Mouse (Mus musculus): ENCODE measurements around the gene Mettl6. TPM values are rescaled to one million over a fixed set of nuclear protein-coding genes. Genes with fewer than 3 reads are reported as not detected.

The Mettl6 gene
- total RNA-seq (2022), result 10 to 100 TPM in 3 of 4 experiments, 1 to 10 TPM in 1; 8.2 to 11.8 (median 10.6) TPM

- peak; percentile 94 for DNase-seq (ENCODE audit: low spot score)
Observed at GRCm38 (mm10) chr14:31494975-31495455, at the start of gene Mettl6. Gene Mettl6, minus strand, starts transcription at chr14:31495040.

GRCm38 (mm10) chr14:31543885-31544442 is 49.1 kb upstream of the Mettl6 start:
- DNase-seq (ENCODE audit: low spot score), result no peak

- peak; percentile 27 for DNase-seq (ENCODE audit: low spot score)
Observed at GRCm38 (mm10) chr14:31537298-31537697, 42.5 kb upstream of the Mettl6 start.

- no peak for DNase-seq (ENCODE audit: low spot score)
Observed at GRCm38 (mm10) chr14:31532656-31533055, 37.8 kb upstream of the Mettl6 start.

- DNase-seq (ENCODE audit: low spot score), result peak; percentile 24
Observed at GRCm38 (mm10) chr14:31531506-31532148, 36.8 kb upstream of the Mettl6 start.

GRCm38 (mm10) chr14:31530847-31531246 is 36.0 kb upstream of the Mettl6 start:
- no peak for DNase-seq (ENCODE audit: low spot score)

- DNase-seq (ENCODE audit: low spot score), result no peak
Observed at GRCm38 (mm10) chr14:31525040-31525810, 30.4 kb upstream of the Mettl6 start.

- DNase-seq (ENCODE audit: low spot score), result no peak
Observed at GRCm38 (mm10) chr14:31521318-31521717, 26.5 kb upstream of the Mettl6 start.

- no peak for DNase-seq (ENCODE audit: low spot score)
Observed at GRCm38 (mm10) chr14:31519165-31519564, 24.3 kb upstream of the Mettl6 start.

- DNase-seq (ENCODE audit: low spot score), result no peak
Observed at GRCm38 (mm10) chr14:31515895-31516294, 21.1 kb upstream of the Mettl6 start.

GRCm38 (mm10) chr14:31510322-31510721 is 15.5 kb upstream of the Mettl6 start:
- DNase-seq (ENCODE audit: low spot score), result no peak

GRCm38 (mm10) chr14:31509911-31510310 is 15.1 kb upstream of the Mettl6 start:
- DNase-seq (ENCODE audit: low spot score), result no peak

GRCm38 (mm10) chr14:31506456-31506855 is 11.6 kb upstream of the Mettl6 start:
- DNase-seq (ENCODE audit: low spot score), result no peak

- DNase-seq (ENCODE audit: low spot score), result no peak
Observed at GRCm38 (mm10) chr14:31503406-31503805, 8.6 kb upstream of the Mettl6 start.

- no peak for DNase-seq (ENCODE audit: low spot score)
Observed at GRCm38 (mm10) chr14:31499526-31499925, 4.7 kb upstream of the Mettl6 start.

GRCm38 (mm10) chr14:31496241-31496646 is 1.4 kb upstream of the Mettl6 start:
- no peak for DNase-seq (ENCODE audit: low spot score)

- no peak for DNase-seq (ENCODE audit: low spot score)
Observed at GRCm38 (mm10) chr14:31495538-31495937, 698 bp upstream of the Mettl6 start.

- no peak for DNase-seq (ENCODE audit: low spot score)
Observed at GRCm38 (mm10) chr14:31494349-31494974, 378 bp downstream of the Mettl6 start, which contains the start of gene Eaf1. Gene Eaf1, plus strand, starts transcription at chr14:31494399.

- no peak for DNase-seq (ENCODE audit: low spot score)
Observed at GRCm38 (mm10) chr14:31493901-31494300, 939 bp downstream of the Mettl6 start.

- DNase-seq (ENCODE audit: low spot score), result no peak
Observed at GRCm38 (mm10) chr14:31488055-31488454, 6.8 kb downstream of the Mettl6 start.

- no peak for DNase-seq (ENCODE audit: low spot score)
Observed at GRCm38 (mm10) chr14:31486465-31486864, 8.4 kb downstream of the Mettl6 start.

- no peak for DNase-seq (ENCODE audit: low spot score)
Observed at GRCm38 (mm10) chr14:31482417-31482816, 12.4 kb downstream of the Mettl6 start.
